Mouse (Mus musculus): ENCODE measurements around the gene Olfr212. TPM values are rescaled to one million over a fixed set of nuclear protein-coding genes. Genes with fewer than 3 reads are reported as not detected.

Olfr212 gene
- polyA plus RNA-seq, 2 experiments: 0.03 TPM; not detected in 1

- 77% methylated on average over 1 of the region's 1 CpGs for WGBS
Measured at GRCm38 (mm10) chr6:116485081-116485480, 21.2 kb upstream of the Olfr212 start.

GRCm38 (mm10) chr6:116486833-116487232 is 19.5 kb upstream of the Olfr212 start:
- Histone ChIP-seq H3K36me3 (ENCODE audit: control insufficient read depth, insufficient read depth, low read length) (no peaks in the 10 kb centered on the region), H3K4me2 (replicated peaks; ENCODE audit: low read depth, low read length, severe bottlenecking) (no peak overlapping the region)
- no peak for TF ChIP-seq POLR2A (IDR thresholded peaks at IDR 0.05; ENCODE audit: borderline replicate concordance, extremely low read depth, insufficient read depth, insufficient read length)

More at GRCm38 (mm10) chr6:116485081-116485480, 21.2 kb upstream of the Olfr212 start:
- H3K27ac ChIP-seq (replicated peaks; ENCODE audit: low read depth, low read length): no peak overlapping the region
- no peaks in the 10 kb centered on the region for H3K36me3 ChIP-seq (ENCODE audit: control insufficient read depth, insufficient read depth, low read length)
- no peak for TF ChIP-seq POLR2A (IDR thresholded peaks at IDR 0.05; ENCODE audit: borderline replicate concordance, extremely low read depth, insufficient read depth, insufficient read length)
- no peak for DNase-seq (ENCODE audit: low spot score)
- no peak overlapping the region for H3K4me3 ChIP-seq (replicated peaks; ENCODE audit: low read length)
- no peaks in the 10 kb centered on the region for H3K4me1 ChIP-seq (ENCODE audit: control insufficient read depth, insufficient read depth, low read length)
- H3K9ac ChIP-seq (ENCODE audit: low read depth, low read length, severe bottlenecking): no peak overlapping the region
- no peaks in the 10 kb centered on the region for H3K27me3 ChIP-seq (ENCODE audit: control insufficient read depth, insufficient read depth, low read length)
- ATAC-seq (ENCODE audit: low FRiP score, low read depth): no peak
- no peaks in the 10 kb centered on the region for H3K9me3 ChIP-seq (ENCODE audit: control insufficient read depth, low read length)
- no peak overlapping the region for H3K4me2 ChIP-seq (replicated peaks; ENCODE audit: low read depth, low read length, severe bottlenecking)

GRCm38 (mm10) chr6:116488791-116489190 is 17.5 kb upstream of the Olfr212 start, which contains the start of gene Olfr211:
Gene Olfr211 (plus strand): TSS chr6:116489091.
- Histone ChIP-seq H3K4me3 (replicated peaks; ENCODE audit: low read length) (no peak within 1 kb of the TSS), H3K9ac (ENCODE audit: low read depth, low read length, severe bottlenecking) (no peak within 1 kb of the TSS), H3K27me3 (ENCODE audit: control insufficient read depth, insufficient read depth, low read length) (no peaks in the 10 kb centered on the region), H3K9me3 (ENCODE audit: control insufficient read depth, low read length) (no peaks in the 10 kb centered on the region), H3K36me3 (ENCODE audit: control insufficient read depth, insufficient read depth, low read length) (no peaks in the 10 kb centered on the region), H3K4me2 (replicated peaks; ENCODE audit: low read depth, low read length, severe bottlenecking) (no peak within 1 kb of the TSS), H3K27ac (replicated peaks; ENCODE audit: low read depth, low read length) (no peak within 1 kb of the TSS), H3K4me1 (ENCODE audit: control insufficient read depth, insufficient read depth, low read length) (no peaks in the 10 kb centered on the region)
- no peak for ATAC-seq (ENCODE audit: low FRiP score, low read depth)
- 63% methylated on average over 4 of the region's 4 CpGs for WGBS
- no peak for TF ChIP-seq POLR2A (IDR thresholded peaks at IDR 0.05; ENCODE audit: borderline replicate concordance, extremely low read depth, insufficient read depth, insufficient read length)
- no peak for DNase-seq (ENCODE audit: low spot score)

More at GRCm38 (mm10) chr6:116486833-116487232, 19.5 kb upstream of the Olfr212 start:
- Histone ChIP-seq H3K27ac (replicated peaks; ENCODE audit: low read depth, low read length) (no peak overlapping the region), H3K9ac (ENCODE audit: low read depth, low read length, severe bottlenecking) (no peak overlapping the region), H3K9me3 (ENCODE audit: control insufficient read depth, low read length) (no peaks in the 10 kb centered on the region), H3K27me3 (ENCODE audit: control insufficient read depth, insufficient read depth, low read length) (no peaks in the 10 kb centered on the region), H3K4me3 (replicated peaks; ENCODE audit: low read length) (no peak overlapping the region), H3K4me1 (ENCODE audit: control insufficient read depth, insufficient read depth, low read length) (no peaks in the 10 kb centered on the region)
- 50% methylated on average over 1 of the region's 1 CpGs for WGBS
- ATAC-seq (ENCODE audit: low FRiP score, low read depth): no peak
- no peak for DNase-seq (ENCODE audit: low spot score)

- DNase-seq (ENCODE audit: low spot score) (no peak), ATAC-seq (ENCODE audit: low FRiP score, low read depth) (no peak)
- TF ChIP-seq POLR2A (IDR thresholded peaks at IDR 0.05; ENCODE audit: borderline replicate concordance, extremely low read depth, insufficient read depth, insufficient read length): no peak
- Histone ChIP-seq H3K9me3 (ENCODE audit: control insufficient read depth, low read length) (no peaks in the 10 kb centered on the region), H3K4me1 (ENCODE audit: control insufficient read depth, insufficient read depth, low read length) (no peaks in the 10 kb centered on the region), H3K36me3 (ENCODE audit: control insufficient read depth, insufficient read depth, low read length) (no peaks in the 10 kb centered on the region), H3K4me3 (replicated peaks; ENCODE audit: low read length) (no peak overlapping the region), H3K27ac (replicated peaks; ENCODE audit: low read depth, low read length) (no peak overlapping the region), H3K9ac (ENCODE audit: low read depth, low read length, severe bottlenecking) (no peak overlapping the region), H3K4me2 (replicated peaks; ENCODE audit: low read depth, low read length, severe bottlenecking) (no peak overlapping the region), H3K27me3 (ENCODE audit: control insufficient read depth, insufficient read depth, low read length) (no peaks in the 10 kb centered on the region)
- WGBS: 75% methylated on average over 5 of the region's 5 CpGs
Measured at GRCm38 (mm10) chr6:116493742-116494141, 12.6 kb upstream of the Olfr212 start.

DNA sequence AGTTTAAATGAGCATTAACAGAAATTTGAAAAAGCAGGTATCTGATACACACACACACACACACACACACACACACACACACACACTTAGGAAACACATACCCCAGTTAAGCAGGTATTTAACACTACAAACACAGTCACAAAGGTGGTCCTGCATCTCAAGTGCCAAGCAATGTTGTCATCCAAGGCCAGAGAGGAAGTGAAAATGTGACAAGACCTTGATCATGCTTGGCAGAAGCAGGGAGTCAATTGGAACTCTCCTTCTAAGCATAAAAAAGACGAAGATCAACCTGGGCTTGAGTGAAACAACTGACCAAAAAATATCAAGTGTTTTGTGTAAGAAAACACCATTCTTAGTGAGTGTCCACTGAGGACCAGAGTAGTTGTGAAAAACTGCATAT is 10.4 kb upstream of the Olfr212 start:
- ATAC-seq (ENCODE audit: low FRiP score, low read depth): no peak
- Histone ChIP-seq H3K27ac (replicated peaks; ENCODE audit: low read depth, low read length) (no peak overlapping the region), H3K4me2 (replicated peaks; ENCODE audit: low read depth, low read length, severe bottlenecking) (no peak overlapping the region), H3K4me1 (ENCODE audit: control insufficient read depth, insufficient read depth, low read length) (no peaks in the 10 kb centered on the region), H3K9me3 (ENCODE audit: control insufficient read depth, low read length) (no peaks in the 10 kb centered on the region), H3K4me3 (replicated peaks; ENCODE audit: low read length) (no peak overlapping the region), H3K9ac (ENCODE audit: low read depth, low read length, severe bottlenecking) (no peak overlapping the region), H3K36me3 (ENCODE audit: control insufficient read depth, insufficient read depth, low read length) (no peaks in the 10 kb centered on the region), H3K27me3 (ENCODE audit: control insufficient read depth, insufficient read depth, low read length) (no peaks in the 10 kb centered on the region)
- no peak for DNase-seq (ENCODE audit: low spot score)
- WGBS: 84% methylated on average over 1 of the region's 1 CpGs
- no peak for TF ChIP-seq POLR2A (IDR thresholded peaks at IDR 0.05; ENCODE audit: borderline replicate concordance, extremely low read depth, insufficient read depth, insufficient read length)

- H3K27ac ChIP-seq (replicated peaks; ENCODE audit: low read depth, low read length): no peak overlapping the region
- H3K9me3 ChIP-seq (ENCODE audit: control insufficient read depth, low read length): no peaks in the 10 kb centered on the region
- DNase-seq (ENCODE audit: low spot score) (no peak), ATAC-seq (ENCODE audit: low FRiP score, low read depth) (no peak)
- no peaks in the 10 kb centered on the region for H3K36me3 ChIP-seq (ENCODE audit: control insufficient read depth, insufficient read depth, low read length)
- no peak for TF ChIP-seq POLR2A (IDR thresholded peaks at IDR 0.05; ENCODE audit: borderline replicate concordance, extremely low read depth, insufficient read depth, insufficient read length)
- no peaks in the 10 kb centered on the region for H3K27me3 ChIP-seq (ENCODE audit: control insufficient read depth, insufficient read depth, low read length)
- H3K4me2 ChIP-seq (replicated peaks; ENCODE audit: low read depth, low read length, severe bottlenecking): no peak overlapping the region
- H3K4me1 ChIP-seq (ENCODE audit: control insufficient read depth, insufficient read depth, low read length): no peaks in the 10 kb centered on the region
- no peak overlapping the region for H3K9ac ChIP-seq (ENCODE audit: low read depth, low read length, severe bottlenecking)
- H3K4me3 ChIP-seq (replicated peaks; ENCODE audit: low read length): no peak overlapping the region
Measured at GRCm38 (mm10) chr6:116514832-116515231, 8.5 kb downstream of the Olfr212 start.
